Mouse (Mus musculus) layer of hippocampus, adult 8-10 months (tissue): ENCODE results near the gene Supt16. TPM values are rescaled to one million over a fixed set of nuclear protein-coding genes. Genes with fewer than 3 reads are reported as not detected.

Experiments used
- DNase-seq, 2 experiments: peaks; one replicate each; pipeline ENCODE4 v3.0.0; 2022; ENCODE audit warnings: low spot score in 2 of 2
- total RNA-seq, 4 experiments: library from RNA; stranded (reverse); gene quantifications; 2 replicates each; pipeline ENCODE4 v1.2.4; 2022

Supt16 gene
- 10 to 100 TPM; 50.4 to 56.5 (median 55.9) TPM for total RNA-seq

- DNase-seq = peak; percentile 54 to 72
Measured at GRCm38 (mm10) chr14:52197156-52197878, at the start of gene Supt16. Gene Supt16 (minus strand): TSS chr14:52197416.

GRCm38 (mm10) chr14:52246129-52246528 is 48.9 kb upstream of the Supt16 start:
- DNase-seq = no peak

DNA sequence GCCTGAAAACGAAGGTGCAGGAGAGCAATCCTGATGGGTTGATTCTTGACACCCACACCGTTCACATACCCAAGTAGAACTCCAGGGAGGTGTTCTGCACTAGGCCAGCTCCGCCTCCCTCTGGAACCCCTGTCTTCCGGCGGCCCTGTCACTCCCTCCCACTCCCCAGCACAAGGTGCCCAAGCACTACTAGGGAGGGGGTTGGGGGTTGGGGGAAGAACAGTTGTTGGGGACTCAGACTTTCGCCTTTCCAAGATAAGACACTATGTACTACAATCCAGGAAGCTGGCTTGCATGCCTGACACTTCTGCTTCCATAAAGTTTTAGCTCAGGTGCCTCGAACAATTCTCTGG is 47.5 kb upstream of the Supt16 start:
- DNase-seq = no peak

GRCm38 (mm10) chr14:52244041-52244689 is 46.9 kb upstream of the Supt16 start:
- DNase-seq = peak; percentile 98 to 99

DNA sequence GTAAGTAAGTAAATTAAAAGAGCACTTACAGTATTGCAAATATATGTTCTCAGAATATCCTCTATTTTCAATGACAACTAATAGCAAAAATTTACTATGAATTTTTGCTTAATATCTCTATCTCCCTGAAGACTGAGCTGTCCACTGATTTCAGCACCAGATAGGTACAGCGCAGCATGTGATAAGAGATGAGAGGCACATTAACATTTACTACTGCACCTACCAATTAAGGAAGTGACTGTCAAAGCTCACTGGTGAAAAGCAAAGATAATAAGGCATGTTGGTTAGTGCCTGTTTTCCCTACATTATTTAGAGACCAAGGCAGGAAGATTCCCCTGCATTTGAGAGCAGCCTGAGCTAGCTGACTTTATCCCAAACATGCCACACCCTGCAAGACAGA is 39.0 kb upstream of the Supt16 start:
- no peak for DNase-seq

GRCm38 (mm10) chr14:52235165-52235564 is 37.9 kb upstream of the Supt16 start:
- no peak for DNase-seq

DNA sequence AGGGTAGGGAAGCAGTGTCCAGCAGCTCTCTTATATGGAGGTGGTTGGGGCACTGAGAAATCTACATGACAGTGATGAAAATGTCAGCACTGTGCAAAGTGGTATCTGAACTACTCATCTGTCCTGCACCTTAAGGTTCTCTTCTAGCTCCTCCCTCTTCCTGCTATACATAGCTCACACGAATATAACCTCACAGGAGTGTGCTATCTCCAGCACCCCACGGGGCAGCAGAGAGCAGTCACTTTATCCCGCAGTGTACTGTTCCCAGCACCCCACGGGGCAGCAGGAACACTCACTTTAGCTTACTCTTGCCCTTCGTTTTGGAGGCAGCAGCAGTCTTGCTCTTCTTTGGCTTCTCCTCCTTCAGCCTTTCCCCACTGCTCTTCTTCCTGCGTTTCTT is 35.0 kb upstream of the Supt16 start:
- DNase-seq = no peak

- DNase-seq = no peak
Measured at GRCm38 (mm10) chr14:52225972-52226371, 28.8 kb upstream of the Supt16 start.

- DNase-seq = no peak
Measured at GRCm38 (mm10) chr14:52217261-52217660, 20.0 kb upstream of the Supt16 start.

DNA sequence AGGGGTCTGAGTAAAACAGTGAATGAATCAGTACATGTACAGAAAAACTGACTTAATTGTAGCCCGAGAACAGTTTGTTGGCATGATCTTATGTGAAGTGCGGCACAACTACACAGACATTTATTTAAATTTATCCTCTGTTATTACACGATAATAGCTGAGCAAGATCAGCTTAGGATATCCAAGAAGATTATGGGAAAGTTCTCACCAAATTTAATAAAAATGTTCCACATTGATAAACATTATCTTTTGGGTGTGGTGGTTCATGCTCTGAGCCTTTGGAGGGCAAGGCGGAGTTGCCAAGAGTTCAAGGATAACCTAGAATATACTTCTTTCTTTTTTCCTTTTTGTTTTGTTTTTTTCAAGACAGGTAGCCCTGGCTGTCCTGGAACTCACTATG is 2.2 kb upstream of the Supt16 start:
- no peak for DNase-seq

- no peak for DNase-seq
Measured at GRCm38 (mm10) chr14:52198141-52198540, 925 bp upstream of the Supt16 start.

DNA sequence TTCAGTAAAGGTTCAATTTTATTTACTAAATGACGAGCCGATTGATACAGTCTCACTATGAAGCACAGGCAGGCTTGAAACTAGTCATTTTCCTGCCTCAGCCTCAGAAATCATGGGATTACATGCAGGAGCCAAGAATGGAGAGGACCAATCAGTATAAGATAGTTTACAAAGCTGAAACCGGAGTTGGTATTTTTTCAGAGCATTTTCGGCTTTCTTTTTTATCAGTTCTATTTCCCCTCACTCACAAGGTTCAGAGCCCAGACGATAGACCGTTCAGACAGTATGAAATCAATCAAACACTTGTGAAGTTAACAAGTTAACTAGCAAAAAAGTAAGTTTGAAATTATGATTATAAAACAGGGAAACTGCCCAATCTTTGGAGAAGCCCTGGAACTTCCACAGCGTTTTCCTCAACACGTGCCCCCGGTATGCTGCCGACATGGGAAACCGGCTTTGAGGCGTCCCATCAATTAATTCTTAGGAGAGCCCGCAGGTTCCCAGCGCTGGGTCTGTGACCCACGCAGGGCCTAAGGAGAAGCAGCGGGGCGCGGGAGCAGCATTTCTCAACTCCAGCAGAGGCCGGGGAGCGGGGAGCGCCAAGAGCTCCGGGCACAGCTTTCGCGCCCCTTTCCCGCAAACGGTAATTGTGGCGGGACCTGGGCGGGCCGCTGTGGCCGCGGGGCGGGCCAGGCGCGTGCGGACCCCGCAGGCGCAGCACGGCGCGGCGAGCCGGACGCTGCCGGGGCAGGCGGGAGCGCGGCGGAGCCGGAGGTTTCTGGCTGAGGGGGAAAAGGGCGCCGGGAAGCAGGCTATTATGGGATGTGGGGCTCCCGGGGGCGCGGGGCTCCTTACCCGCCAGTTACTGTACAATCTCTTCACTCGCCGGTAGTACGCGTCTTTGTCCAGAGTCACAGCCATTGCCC is 723 bp downstream of the Supt16 start:
- peak in 1 of 2 experiments; percentile 13 for DNase-seq

- peak in 1 of 2 experiments; percentile 16 for DNase-seq
Measured at GRCm38 (mm10) chr14:52195691-52196090, 1.5 kb downstream of the Supt16 start.

DNA sequence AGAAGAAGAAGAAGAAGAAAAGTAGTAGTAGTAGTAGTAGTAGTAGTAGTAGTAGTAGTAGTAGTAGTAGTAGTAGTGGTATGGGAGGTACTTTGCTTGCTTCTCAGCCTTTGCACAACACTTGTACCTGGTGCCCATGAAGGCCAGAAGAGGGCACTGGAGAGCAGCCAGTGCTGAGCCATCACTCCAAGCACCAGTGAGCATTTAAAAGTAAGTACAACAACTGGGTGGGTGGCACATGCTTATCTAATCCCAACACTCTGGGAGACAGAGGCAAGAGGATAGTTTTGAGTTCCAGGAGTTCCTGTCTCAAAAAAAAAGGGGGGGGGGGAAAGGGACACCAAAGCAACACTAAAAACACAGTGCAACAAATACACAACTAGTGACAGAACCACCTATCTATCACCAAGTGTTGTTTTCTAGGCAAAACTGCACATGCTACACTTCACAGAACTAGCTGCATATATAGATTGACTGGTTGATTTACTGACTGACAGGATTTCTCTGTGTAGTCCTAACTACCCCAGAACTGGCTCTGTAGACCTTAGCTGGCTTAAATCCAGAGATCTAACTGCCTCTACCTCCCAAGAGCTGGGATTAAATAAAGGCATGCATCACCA is 6.4 kb downstream of the Supt16 start:
- no peak for DNase-seq

DNA sequence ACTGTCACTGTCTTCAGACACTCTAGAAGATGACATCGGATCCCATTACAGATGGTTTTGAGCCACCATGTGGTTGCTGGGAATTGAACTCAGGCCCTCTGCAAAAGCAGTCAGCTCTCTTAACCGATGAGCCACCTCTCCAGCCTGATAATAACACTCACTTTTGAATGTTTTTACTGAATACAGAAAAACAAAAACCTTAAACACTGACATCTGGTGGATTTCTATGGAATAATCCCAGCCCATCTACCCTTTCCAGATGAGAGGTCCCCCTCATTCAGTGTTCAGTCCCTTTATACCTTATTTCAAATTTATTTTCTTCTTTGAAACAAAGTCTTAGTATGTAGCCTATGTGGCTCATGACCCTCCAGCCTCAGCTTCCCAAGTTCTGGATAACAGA is 7.7 kb downstream of the Supt16 start:
- no peak for DNase-seq

GRCm38 (mm10) chr14:52188788-52189187 is 8.4 kb downstream of the Supt16 start:
- no peak for DNase-seq

GRCm38 (mm10) chr14:52166571-52166970 is 30.6 kb downstream of the Supt16 start:
- no peak for DNase-seq

- no peak for DNase-seq
Measured at GRCm38 (mm10) chr14:52160911-52161310, 36.3 kb downstream of the Supt16 start.

DNA sequence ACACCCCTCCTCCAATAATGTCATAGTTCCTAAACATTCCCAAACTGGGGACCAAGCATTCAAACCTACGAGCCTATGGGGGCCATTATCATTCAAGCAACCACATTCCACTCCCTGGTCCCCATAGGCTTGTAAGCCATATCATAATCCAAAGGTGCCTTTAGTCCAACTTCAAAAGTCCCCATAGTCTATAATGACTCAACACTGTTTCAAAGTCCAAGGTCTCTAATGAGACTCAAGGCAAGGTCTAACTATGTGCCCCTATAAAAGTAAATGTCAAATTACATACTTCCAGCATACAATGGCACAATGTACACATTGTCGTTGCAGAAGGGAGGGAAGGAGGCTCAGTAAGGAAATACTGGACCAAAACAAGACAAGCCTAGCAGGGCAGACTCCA is 42.2 kb downstream of the Supt16 start:
- no peak for DNase-seq

DNA sequence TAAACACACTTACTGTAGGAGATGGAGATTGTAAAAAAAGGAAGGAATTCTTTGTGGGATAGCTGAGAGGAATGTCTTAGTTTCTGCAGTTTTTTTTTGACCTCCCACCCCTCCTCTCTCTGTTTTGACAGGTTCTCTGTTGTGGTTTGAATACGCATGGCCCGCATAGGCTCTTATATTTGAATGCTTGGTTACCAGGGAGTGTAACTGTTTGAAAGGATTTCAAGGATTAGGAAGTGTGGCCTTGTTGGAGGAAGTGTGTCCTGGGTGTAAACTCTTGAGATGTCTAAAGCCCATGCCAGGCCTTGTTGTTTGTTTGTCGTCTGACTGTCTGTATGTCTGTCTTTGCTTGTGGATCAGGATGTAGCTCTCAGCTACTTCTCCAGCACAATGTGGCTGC is 44.6 kb downstream of the Supt16 start:
- DNase-seq = no peak

DNA sequence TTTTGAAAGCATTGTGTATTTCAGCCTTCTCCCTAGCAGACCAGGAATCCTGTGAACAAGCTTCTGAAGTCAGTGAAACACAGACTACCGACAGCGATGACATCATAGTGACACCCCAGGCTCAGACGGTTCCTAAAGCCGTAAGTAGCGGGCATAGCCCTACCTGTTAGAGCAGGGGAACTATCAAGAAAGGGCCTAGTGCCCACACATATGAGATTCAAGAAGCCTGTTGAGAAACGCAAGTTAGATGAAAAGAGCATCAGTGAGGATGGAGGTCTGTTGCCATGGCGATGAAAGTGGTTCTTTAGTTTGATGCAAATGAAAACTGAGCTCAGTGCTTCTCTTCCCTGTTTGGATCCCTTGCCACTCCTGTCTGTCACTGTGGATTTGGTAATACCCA is 45.0 kb downstream of the Supt16 start:
- DNase-seq = peak in 1 of 2 experiments; percentile 42

DNA sequence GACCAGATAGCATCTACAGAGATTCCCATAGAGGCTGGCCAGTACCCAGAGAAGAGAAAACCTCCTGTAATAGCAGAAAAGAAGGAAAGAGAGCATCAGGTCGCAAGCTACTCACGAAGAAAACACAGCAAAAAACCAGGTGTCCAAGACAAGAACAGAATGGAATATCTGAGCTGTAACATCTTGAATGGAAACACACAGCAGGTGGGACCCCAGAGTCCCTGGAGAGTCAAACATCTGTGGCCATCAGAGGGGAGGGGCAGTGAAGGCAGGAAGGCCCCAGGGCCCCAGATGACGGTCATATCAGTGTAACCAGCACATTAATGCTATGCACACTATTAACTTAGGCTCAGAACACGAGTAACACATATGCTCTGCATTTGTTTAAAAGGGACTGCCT is 47.3 kb downstream of the Supt16 start:
- no peak for DNase-seq
